Mouse (Mus musculus): ENCODE data around the gene Aurkc. TPM values are rescaled to one million over a fixed set of nuclear protein-coding genes. Genes with fewer than 3 reads are reported as not detected.
"Not testable (repeated sequence)": the region's sequence is repeated elsewhere in the genome, so short reads cannot be mapped to it uniquely, and the experiment has no call there.

Gene Aurkc
- total RNA-seq (2015; ENCODE audit: low replicate concordance): not detected in 2 replicates
- not detected in 2 replicates for total RNA-seq (2017; ENCODE audit: low replicate concordance)

- not testable (repeated sequence) for ATAC-seq (replicated peaks; ENCODE audit: low FRiP score, poor library complexity, severe bottlenecking)
Measured at GRCm38 (mm10) chr7:6995251-6995650, at the start of gene Aurkc. Gene Aurkc (plus strand): TSS chr7:6995300.

- not testable (repeated sequence) for ATAC-seq (replicated peaks; ENCODE audit: low FRiP score, poor library complexity, severe bottlenecking)
Measured at GRCm38 (mm10) chr7:6948061-6948460, 47.0 kb upstream of the Aurkc start.

GRCm38 (mm10) chr7:6956576-6956975, 38.5 kb upstream of the Aurkc start:
- no peak for ATAC-seq (replicated peaks; ENCODE audit: low FRiP score, poor library complexity, severe bottlenecking)

GRCm38 (mm10) chr7:6958574-6958973, 36.5 kb upstream of the Aurkc start:
- ATAC-seq (replicated peaks; ENCODE audit: low FRiP score, poor library complexity, severe bottlenecking): no peak

- ATAC-seq (replicated peaks; ENCODE audit: low FRiP score, poor library complexity, severe bottlenecking): no peak
Measured at GRCm38 (mm10) chr7:6973566-6973965, 21.5 kb upstream of the Aurkc start.

- no peak for ATAC-seq (replicated peaks; ENCODE audit: low FRiP score, poor library complexity, severe bottlenecking)
Measured at GRCm38 (mm10) chr7:6976890-6977289, 18.2 kb upstream of the Aurkc start.

GRCm38 (mm10) chr7:6998914-6999313, 3.8 kb downstream of the Aurkc start:
- ATAC-seq (replicated peaks; ENCODE audit: low FRiP score, poor library complexity, severe bottlenecking): not testable (repeated sequence)

- ATAC-seq (replicated peaks; ENCODE audit: low FRiP score, poor library complexity, severe bottlenecking): not testable (repeated sequence)
Measured at GRCm38 (mm10) chr7:7005441-7005840, 10.3 kb downstream of the Aurkc start.

- ATAC-seq (replicated peaks; ENCODE audit: low FRiP score, poor library complexity, severe bottlenecking): no peak
Measured at GRCm38 (mm10) chr7:7027445-7027844, 32.3 kb downstream of the Aurkc start.

GRCm38 (mm10) chr7:7049659-7050320, 54.7 kb downstream of the Aurkc start:
- ATAC-seq (replicated peaks; ENCODE audit: low FRiP score, poor library complexity, severe bottlenecking): not testable (repeated sequence)

Other genes with a start within 250 kb of the Aurkc start
- gene Zfp954, start 126.2 kb downstream of the Aurkc start, total RNA-seq (2015; ENCODE audit: low replicate concordance): 0.19 and 2.5 TPM in 2 replicates
- 2.4 and 3.5 TPM in 2 replicates for gene Zfp954, start 126.2 kb downstream of the Aurkc start, total RNA-seq (2017; ENCODE audit: low replicate concordance)
- gene Zfp773, start 141.5 kb downstream of the Aurkc start, total RNA-seq (2015; ENCODE audit: low replicate concordance): 1.5 and 2.5 TPM in 2 replicates
- gene Zfp773, start 141.5 kb downstream of the Aurkc start, total RNA-seq (2017; ENCODE audit: low replicate concordance): 4.7 and 4.9 TPM in 2 replicates
- gene Zfp418, start 176.0 kb downstream of the Aurkc start, total RNA-seq (2015; ENCODE audit: low replicate concordance): 2.5 TPM in 1 of 2 replicates, not detected in the other
- gene Zfp418, start 176.0 kb downstream of the Aurkc start, total RNA-seq (2017; ENCODE audit: low replicate concordance): 1.4 TPM in 1 of 2 replicates, not detected in the other
- gene Zfp772, start 214.7 kb downstream of the Aurkc start, total RNA-seq (2015; ENCODE audit: low replicate concordance): 0.84 and 3.5 TPM in 2 replicates
- 0.43 and 0.56 TPM in 2 replicates for gene Zfp772, start 214.7 kb downstream of the Aurkc start, total RNA-seq (2017; ENCODE audit: low replicate concordance)

Measured in erythroblast, adult 5-6 weeks (primary cell).